Mouse (Mus musculus) limb, embryonic 12.5 days (tissue): ENCODE results near the gene Coro1b. TPM values are rescaled to one million over a fixed set of nuclear protein-coding genes. Genes with fewer than 3 reads are reported as not detected.
A peak's percentile ranks its signal among the peaks of the same experiment; 100 is the strongest.

Experiments used
- ATAC-seq: fragments of 200-750 bp; cut with Nextera tagmentation; 2 replicates; pipeline ENCODE4 v1.8.0; 2017; ENCODE audit warnings: low read depth, moderate TSS enrichment; ENCODE audit not compliant: insufficient number of reproducible peaks, insufficient read depth, low FRiP score, low TSS enrichment
- H3K27ac ChIP-seq: fragments of 300-500 bp; sonication (generic); 2 replicates; pipeline ENCODE4 v1.5.1; 2016; ENCODE audit warnings: mild to moderate bottlenecking, moderate library complexity
- H3K27me3 ChIP-seq: fragments of 300-500 bp; sonication (generic); 2 replicates; pipeline ENCODE4 v1.6.1; 2016; ENCODE audit warnings: mild to moderate bottlenecking, moderate library complexity
- H3K36me3 ChIP-seq: fragments of 300-500 bp; sonication (generic); 2 replicates; pipeline ENCODE4 v1.6.1; 2016; ENCODE audit warnings: mild to moderate bottlenecking, moderate library complexity
- H3K4me1 ChIP-seq: fragments of 300-500 bp; sonication (generic); replicated peaks from 2 replicates; pipeline ENCODE4 v1.6.1; 2016
- H3K4me2 ChIP-seq: fragments of 300-500 bp; sonication (generic); 2 replicates; pipeline ENCODE4 v1.6.1; 2016; ENCODE audit warnings: mild to moderate bottlenecking, moderate library complexity
- H3K4me3 ChIP-seq: fragments of 300-500 bp; sonication (generic); replicated peaks from 2 replicates; pipeline ENCODE4 v1.5.1; 2016; ENCODE audit warnings: mild to moderate bottlenecking
- H3K9ac ChIP-seq: fragments of 300-500 bp; sonication (generic); replicated peaks from 2 replicates; pipeline ENCODE4 v1.6.1; 2016; ENCODE audit warnings: mild to moderate bottlenecking, moderate library complexity
- H3K9me3 ChIP-seq: fragments of 300-500 bp; sonication (generic); 2 replicates; pipeline ENCODE4 v1.6.1; 2016; ENCODE audit warnings: mild to moderate bottlenecking, moderate library complexity
- WGBS: fragments of 180-500 bp; shearing (Covaris S2); methylation state at CpG from one replicate; pipeline ENCODE4 v1.1.7; 2016; 5-methylcytosine and 5-hydroxymethylcytosine counted together
- polyA plus RNA-seq: library from polyadenylated mRNA; unstranded; fragments of >200 nt; fragmentation: Nextera tagmentation; extraction: Ambion mirVana; gene quantifications from 2 replicates; pipeline ENCODE4 v1.2.1, GENCODE M21; 2016

The Coro1b gene
- 125 and 131 TPM in 2 replicates for polyA plus RNA-seq

DNA sequence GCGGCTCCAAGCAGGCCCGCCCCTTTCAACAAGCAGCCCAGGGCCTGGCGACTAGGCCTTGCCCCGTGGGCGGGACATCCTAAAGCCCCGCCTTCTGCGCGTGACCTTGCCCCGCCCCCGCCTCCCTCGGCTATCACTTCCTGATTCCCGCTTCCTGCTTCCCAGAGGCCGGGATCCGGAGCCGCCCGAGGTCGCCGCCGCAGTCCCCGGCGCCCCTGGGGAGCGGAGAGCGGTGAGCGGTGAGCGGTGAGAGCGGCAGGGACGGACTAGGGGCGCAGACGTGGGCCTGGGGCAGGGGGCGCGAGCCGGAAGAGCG lies at the start of gene Coro1b:
Gene Coro1b, plus strand, starts transcription at position 129 of the 316 bp plus-strand sequence.
- Histone ChIP-seq H3K27me3 (no peaks in the 10 kb centered on the region), H3K4me1 (peaks cover 18% of the 10 kb centered on the region), H3K36me3 (peaks cover 36% of the 10 kb centered on the region), H3K4me2 (peak within 1 kb of the TSS; percentile 93), H3K9me3 (0 out of 2 replicates have a peak, but pooled peaks cover 4% of the 10 kb centered on the region), H3K9ac (peak within 1 kb of the TSS; percentile 81), H3K27ac (peak within 1 kb of the TSS; percentile 73; the same call in 1 of the 2 replicates), H3K4me3 (peak within 1 kb of the TSS; percentile 92)
- ATAC-seq = peak; percentile 93
- WGBS = under 1% methylated on average over 33 of the region's 33 CpGs

GRCm38 (mm10) chr19:4099056-4099455 lies 49.4 kb upstream of the Coro1b start:
- peaks cover 49% of the 10 kb centered on the region for H3K4me1 ChIP-seq
- H3K27me3 ChIP-seq = peaks cover 46% of the 10 kb centered on the region
- peak overlapping the region; percentile 95 for H3K4me2 ChIP-seq
- 6% methylated on average over 9 of the region's 9 CpGs for WGBS
- peaks cover 6% of the 10 kb centered on the region; the same call in 1 of the 2 replicates for H3K36me3 ChIP-seq
- no peak for ATAC-seq
- H3K9me3 ChIP-seq = no peaks in the 10 kb centered on the region
- H3K9ac ChIP-seq = no peak overlapping the region
- H3K27ac ChIP-seq = no peak overlapping the region
- H3K4me3 ChIP-seq = no peak overlapping the region; the same call in 1 of the 2 replicates

DNA sequence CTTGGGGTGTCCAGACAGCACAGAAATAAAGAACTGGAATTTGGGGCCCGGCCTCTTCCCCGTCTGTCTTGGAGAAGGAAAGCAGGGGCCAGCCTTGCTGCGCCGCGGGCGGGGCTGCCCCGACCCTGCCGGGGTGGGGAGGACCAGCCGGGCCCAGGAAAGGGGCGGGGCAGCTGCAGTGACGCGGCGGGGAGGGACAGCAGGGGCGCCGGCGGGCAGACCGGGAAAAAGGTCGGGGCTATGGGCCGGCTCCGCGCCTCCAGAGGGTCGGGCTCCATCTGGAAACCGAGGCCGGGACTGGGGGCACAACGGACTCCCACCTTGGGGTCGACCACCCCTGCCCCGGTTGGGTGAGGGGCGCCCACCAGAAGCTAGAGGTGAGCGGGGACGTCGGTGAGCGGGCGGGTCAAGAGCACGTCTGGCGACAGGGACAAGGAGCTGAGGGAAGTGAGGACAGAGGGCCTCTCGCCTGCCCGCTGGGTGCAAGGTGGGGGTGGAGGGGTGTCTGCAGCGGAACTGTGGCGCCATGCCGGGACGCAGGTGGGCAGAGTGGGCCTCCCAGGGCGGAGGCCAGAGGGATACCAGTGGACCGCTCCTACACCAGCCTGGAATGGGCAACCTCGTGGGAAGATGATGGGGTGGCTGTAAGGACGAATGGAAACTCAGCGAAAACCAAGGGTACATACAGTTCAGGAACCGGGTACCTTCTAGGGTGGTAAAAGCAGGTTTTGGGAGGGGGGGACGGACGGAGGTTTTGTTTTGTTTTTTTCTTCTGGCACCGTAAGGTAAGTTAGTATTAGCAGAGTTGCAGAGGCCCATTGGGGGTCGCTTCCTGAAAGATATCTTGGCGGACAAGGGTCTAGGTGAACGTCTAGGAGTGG lies 48.3 kb upstream of the Coro1b start, which contains the start of gene Pitpnm1:
Gene Pitpnm1, plus strand, starts transcription at position 162 of the 881 bp plus-strand sequence.
- peaks cover 52% of the 10 kb centered on the region for H3K4me1 ChIP-seq
- H3K27ac ChIP-seq = no peak within 1 kb of the TSS
- H3K9ac ChIP-seq = peak within 1 kb of the TSS; percentile 66
- 1% methylated on average over 53 of the region's 53 CpGs for WGBS
- H3K4me2 ChIP-seq = peak within 1 kb of the TSS; percentile 95
- H3K36me3 ChIP-seq = peaks cover 6% of the 10 kb centered on the region; the same call in 1 of the 2 replicates
- peaks cover 46% of the 10 kb centered on the region for H3K27me3 ChIP-seq
- ATAC-seq = no peak
- no peaks in the 10 kb centered on the region for H3K9me3 ChIP-seq
- peak within 1 kb of the TSS; percentile 51 for H3K4me3 ChIP-seq

DNA sequence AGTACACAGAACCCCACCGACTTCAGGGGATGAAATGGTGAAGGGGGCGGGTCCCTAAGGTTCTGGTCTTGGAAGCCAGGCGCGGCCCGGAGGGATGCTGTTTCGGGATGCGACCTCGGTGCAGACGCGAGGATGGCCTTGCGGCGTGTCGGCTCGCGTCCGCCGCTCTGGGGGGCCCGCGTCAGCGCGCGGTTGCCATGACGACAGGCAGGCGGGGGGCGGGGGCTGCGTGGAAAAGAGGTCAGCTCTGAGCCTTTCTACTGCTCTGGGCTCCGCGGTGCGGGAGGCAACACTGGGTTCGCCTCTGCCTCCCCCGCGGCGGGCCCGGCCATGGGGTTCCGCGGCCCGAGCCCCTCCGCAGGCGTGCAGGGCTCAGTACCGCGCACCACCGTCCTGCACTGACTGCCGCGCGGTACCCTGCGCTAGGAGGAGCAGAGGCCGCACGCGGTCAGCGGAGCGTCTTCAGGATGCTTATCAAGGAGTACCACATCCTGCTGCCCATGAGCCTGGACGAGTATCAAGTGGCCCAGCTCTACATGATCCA lies 47.6 kb upstream of the Coro1b start:
- ATAC-seq = no peak
- WGBS = 1% methylated on average over 48 of the region's 52 CpGs
- Histone ChIP-seq H3K4me2 (peak overlapping the region; percentile 95), H3K4me3 (peak overlapping the region; percentile 51), H3K9ac (peak overlapping the region; percentile 66), H3K4me1 (peaks cover 52% of the 10 kb centered on the region), H3K27me3 (peaks cover 46% of the 10 kb centered on the region), H3K36me3 (peaks cover 6% of the 10 kb centered on the region; the same call in 1 of the 2 replicates), H3K9me3 (no peaks in the 10 kb centered on the region), H3K27ac (no peak overlapping the region)

- WGBS = 59% methylated on average over 6 of the region's 6 CpGs
- Histone ChIP-seq H3K27me3 (peaks cover 46% of the 10 kb centered on the region), H3K27ac (no peak overlapping the region), H3K4me2 (peak overlapping the region; percentile 95), H3K4me3 (peak overlapping the region; percentile 51), H3K9me3 (no peaks in the 10 kb centered on the region), H3K36me3 (peaks cover 6% of the 10 kb centered on the region; the same call in 1 of the 2 replicates), H3K4me1 (peaks cover 46% of the 10 kb centered on the region), H3K9ac (peak overlapping the region; percentile 66; the same call in 1 of the 2 replicates)
- no peak for ATAC-seq
Observed at GRCm38 (mm10) chr19:4101466-4101865, 47.0 kb upstream of the Coro1b start.

- ATAC-seq = no peak
- Histone ChIP-seq H3K4me3 (no peak overlapping the region), H3K27me3 (peaks cover 46% of the 10 kb centered on the region), H3K36me3 (peaks cover 6% of the 10 kb centered on the region; the same call in 1 of the 2 replicates), H3K4me2 (no peak overlapping the region), H3K9me3 (no peaks in the 10 kb centered on the region), H3K4me1 (peaks cover 44% of the 10 kb centered on the region), H3K9ac (no peak overlapping the region), H3K27ac (no peak overlapping the region)
- 84% methylated on average over 2 of the region's 2 CpGs for WGBS
Observed at GRCm38 (mm10) chr19:4102049-4102448, 46.4 kb upstream of the Coro1b start.

- peaks cover 6% of the 10 kb centered on the region; the same call in 1 of the 2 replicates for H3K36me3 ChIP-seq
- H3K27me3 ChIP-seq = peaks cover 46% of the 10 kb centered on the region
- whole genome bisulfite sequencing = 91% methylated on average over 12 of the region's 12 CpGs
- H3K9ac ChIP-seq = no peak overlapping the region
- ATAC-seq = no peak
- peaks cover 41% of the 10 kb centered on the region for H3K4me1 ChIP-seq
- no peaks in the 10 kb centered on the region for H3K9me3 ChIP-seq
- no peak overlapping the region for H3K27ac ChIP-seq
- H3K4me3 ChIP-seq = no peak overlapping the region
- no peak overlapping the region for H3K4me2 ChIP-seq
Observed at GRCm38 (mm10) chr19:4102626-4103025, 45.8 kb upstream of the Coro1b start.

GRCm38 (mm10) chr19:4103294-4103693 lies 45.1 kb upstream of the Coro1b start:
- Histone ChIP-seq H3K36me3 (peaks cover 6% of the 10 kb centered on the region; the same call in 1 of the 2 replicates), H3K9ac (no peak overlapping the region)

GRCm38 (mm10) chr19:4103792-4104191 lies 44.6 kb upstream of the Coro1b start:
- Histone ChIP-seq H3K4me3 (no peak overlapping the region), H3K9ac (no peak overlapping the region), H3K4me2 (no peak overlapping the region), H3K27me3 (peaks cover 46% of the 10 kb centered on the region), H3K9me3 (no peaks in the 10 kb centered on the region), H3K27ac (no peak overlapping the region), H3K4me1 (peaks cover 32% of the 10 kb centered on the region), H3K36me3 (peaks cover 6% of the 10 kb centered on the region; the same call in 1 of the 2 replicates)
- 62% methylated on average over 3 of the region's 3 CpGs for WGBS
- no peak for ATAC-seq

More at GRCm38 (mm10) chr19:4103294-4103693, 45.1 kb upstream of the Coro1b start:
- ATAC-seq = no peak
- H3K4me3 ChIP-seq = no peak overlapping the region
- peaks cover 46% of the 10 kb centered on the region for H3K27me3 ChIP-seq
- no peaks in the 10 kb centered on the region for H3K9me3 ChIP-seq
- H3K4me1 ChIP-seq = peaks cover 37% of the 10 kb centered on the region
- H3K4me2 ChIP-seq = no peak overlapping the region
- 95% methylated on average over 18 of the region's 18 CpGs for WGBS
- H3K27ac ChIP-seq = no peak overlapping the region

GRCm38 (mm10) chr19:4104675-4105194 lies 43.7 kb upstream of the Coro1b start:
- Histone ChIP-seq H3K4me3 (no peak overlapping the region), H3K9ac (peak overlapping the region; percentile 18; the same call in 1 of the 2 replicates), H3K9me3 (no peaks in the 10 kb centered on the region), H3K4me2 (no peak overlapping the region), H3K27ac (no peak overlapping the region), H3K27me3 (peaks cover 37% of the 10 kb centered on the region), H3K36me3 (peaks cover 6% of the 10 kb centered on the region; the same call in 1 of the 2 replicates), H3K4me1 (peaks cover 23% of the 10 kb centered on the region)
- ATAC-seq = no peak
- 90% methylated on average over 16 of the region's 16 CpGs for WGBS

GRCm38 (mm10) chr19:4106654-4107053 lies 41.8 kb upstream of the Coro1b start:
- H3K27me3 ChIP-seq = peaks cover 18% of the 10 kb centered on the region
- no peak overlapping the region for H3K4me3 ChIP-seq
- H3K9ac ChIP-seq = no peak overlapping the region
- H3K9me3 ChIP-seq = no peaks in the 10 kb centered on the region
- no peak overlapping the region for H3K4me2 ChIP-seq
- no peak overlapping the region for H3K27ac ChIP-seq
- ATAC-seq = no peak
- peaks cover 10% of the 10 kb centered on the region for H3K36me3 ChIP-seq
- whole genome bisulfite sequencing = 88% methylated on average over 14 of the region's 14 CpGs
- peaks cover 4% of the 10 kb centered on the region; the same call in 1 of the 2 replicates for H3K4me1 ChIP-seq
